Comparison of ENCODE assay signal across 15 mouse cellular contexts in the genomic region with DNA sequence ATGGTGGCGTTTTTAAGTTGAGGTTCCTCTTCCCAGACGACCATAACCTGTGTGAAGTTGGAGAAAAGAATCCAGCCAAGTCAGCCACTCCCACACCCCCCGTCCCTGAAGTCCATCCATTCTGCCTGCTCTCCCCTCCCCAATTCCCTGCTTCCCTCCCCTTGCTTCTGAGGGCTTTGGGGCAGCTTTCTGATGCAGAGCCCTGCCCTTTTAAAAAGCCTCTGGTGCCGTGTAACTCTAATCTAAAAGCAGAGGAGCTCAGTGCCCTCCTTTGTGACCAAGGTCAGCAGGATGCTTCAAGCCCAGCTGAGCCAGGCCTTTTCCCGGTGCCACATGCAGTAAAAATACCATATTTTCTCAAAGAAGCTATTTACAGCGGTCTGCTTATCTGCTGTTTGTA. TPM values are rescaled to one million over a fixed set of nuclear protein-coding genes. Genes with fewer than 3 reads are reported as not detected.
DNase-seq lines count a peak whose midpoint lies in the region; ATAC-seq and TF ChIP-seq lines count a peak whose summit lies in the region.
"Had no signal": no experiment of that assay in that cellular context is flagged by ENCODE, and none has a peak within 500 bp of the region (broad histone marks: within the 10 kb centered on the region; RNA-seq: fewer than 3 reads in every experiment).

No protein-coding gene starts in this region.

- no peak overlapping the region for H3K9ac ChIP-seq in forebrain, postnatal 0 days
- no peak overlapping the region for H3K9ac ChIP-seq in heart, embryonic 15.5 days
- no peak overlapping the region for H3K9ac ChIP-seq in midbrain, embryonic 15.5 days
- H3K9ac ChIP-seq: embryonic facial prominence, embryonic 12.5 days had no signal

- 20% methylated on average over 6 of the region's 6 CpGs for WGBS in forebrain, embryonic 10.5 days
- WGBS in forebrain, postnatal 0 days = 18% methylated on average over 6 of the region's 6 CpGs
- 24% methylated on average over 6 of the region's 6 CpGs for WGBS in heart, embryonic 15.5 days
- 39% methylated on average over 6 of the region's 6 CpGs for WGBS in embryonic facial prominence, embryonic 10.5 days
- whole genome bisulfite sequencing in midbrain, embryonic 15.5 days = 14% methylated on average over 6 of the region's 6 CpGs

- no peak overlapping the region for H3K4me3 ChIP-seq in forebrain, embryonic 10.5 days
- no peak overlapping the region for H3K4me3 ChIP-seq in forebrain, postnatal 0 days (ENCODE audit: low read depth, low read length)
- no peak overlapping the region for H3K4me3 ChIP-seq in heart, embryonic 15.5 days
- H3K4me3 ChIP-seq in embryonic facial prominence, embryonic 10.5 days = no peak overlapping the region
- no peak overlapping the region for H3K4me3 ChIP-seq in midbrain, embryonic 15.5 days
- H3K4me3 ChIP-seq: embryonic facial prominence, embryonic 12.5 days; layer of hippocampus, adult 2 months had no signal

- peaks cover 58% of the 10 kb centered on the region for H3K36me3 ChIP-seq in forebrain, embryonic 10.5 days (replicated peaks)
- H3K36me3 ChIP-seq in forebrain, postnatal 0 days (ENCODE audit: insufficient read depth) = peaks cover 12% of the 10 kb centered on the region; the same call in 1 of the 2 replicates
- H3K36me3 ChIP-seq in heart, embryonic 15.5 days = peaks cover 14% of the 10 kb centered on the region; the same call in 1 of the 2 replicates
- peaks cover 67% of the 10 kb centered on the region for H3K36me3 ChIP-seq in embryonic facial prominence, embryonic 10.5 days (replicated peaks)
- no peaks in the 10 kb centered on the region; the same call in 1 of the 2 replicates for H3K36me3 ChIP-seq in midbrain, embryonic 15.5 days (replicated peaks)

- no peaks in the 10 kb centered on the region for H3K9me3 ChIP-seq in forebrain, embryonic 10.5 days
- H3K9me3 ChIP-seq in forebrain, postnatal 0 days (ENCODE audit: low read length) = no peaks in the 10 kb centered on the region
- H3K9me3 ChIP-seq in heart, embryonic 15.5 days (replicated peaks) = no peaks in the 10 kb centered on the region
- H3K9me3 ChIP-seq in embryonic facial prominence, embryonic 10.5 days = no peaks in the 10 kb centered on the region
- no peaks in the 10 kb centered on the region for H3K9me3 ChIP-seq in midbrain, embryonic 15.5 days
- H3K9me3 ChIP-seq: embryonic facial prominence, embryonic 12.5 days had no signal

- peaks cover 41% of the 10 kb centered on the region for H3K4me1 ChIP-seq in forebrain, embryonic 10.5 days
- 0 out of 2 replicates have a peak, but pooled peaks cover 2% of the 10 kb centered on the region for H3K4me1 ChIP-seq in forebrain, postnatal 0 days (ENCODE audit: insufficient read depth)
- peaks cover 50% of the 10 kb centered on the region for H3K4me1 ChIP-seq in heart, embryonic 15.5 days (replicated peaks)
- peaks cover 13% of the 10 kb centered on the region for H3K4me1 ChIP-seq in embryonic facial prominence, embryonic 10.5 days
- peaks cover 19% of the 10 kb centered on the region for H3K4me1 ChIP-seq in midbrain, embryonic 15.5 days
- H3K4me1 ChIP-seq: embryonic facial prominence, embryonic 12.5 days had no signal

- no peaks in the 10 kb centered on the region for H3K27me3 ChIP-seq in forebrain, embryonic 10.5 days (ENCODE audit: poor library complexity, severe bottlenecking)
- H3K27me3 ChIP-seq in forebrain, postnatal 0 days (ENCODE audit: insufficient read depth, low read length) = no peaks in the 10 kb centered on the region
- no peaks in the 10 kb centered on the region for H3K27me3 ChIP-seq in heart, embryonic 15.5 days
- H3K27me3 ChIP-seq in embryonic facial prominence, embryonic 10.5 days (replicated peaks; ENCODE audit: low read depth, poor library complexity, severe bottlenecking) = no peaks in the 10 kb centered on the region
- H3K27me3 ChIP-seq in midbrain, embryonic 15.5 days (replicated peaks) = no peaks in the 10 kb centered on the region
- H3K27me3 ChIP-seq: embryonic facial prominence, embryonic 12.5 days; Patski had no signal

- peak overlapping the region; percentile 62 for H3K27ac ChIP-seq in forebrain, embryonic 10.5 days
- no peak overlapping the region for H3K27ac ChIP-seq in forebrain, postnatal 0 days (ENCODE audit: low read depth, low read length)
- H3K27ac ChIP-seq in heart, embryonic 15.5 days = peak overlapping the region; percentile 82
- peak overlapping the region; percentile 31 for H3K27ac ChIP-seq in embryonic facial prominence, embryonic 10.5 days (replicated peaks)
- peak overlapping the region; percentile 46 for H3K27ac ChIP-seq in midbrain, embryonic 15.5 days
- H3K27ac ChIP-seq: embryonic facial prominence, embryonic 12.5 days; layer of hippocampus, adult 2 months had no signal

- no peak for TF ChIP-seq CTCF in forebrain, postnatal 0 days (IDR thresholded peaks at IDR 0.05; ENCODE audit: low read depth)

- no peak for ATAC-seq in forebrain, postnatal 0 days
- no peak for ATAC-seq in heart, embryonic 15.5 days (replicated peaks; ENCODE audit: insufficient number of reproducible peaks, insufficient read depth, low FRiP score, low read depth)
- no peak; the same call in 1 of the 2 replicates for ATAC-seq in midbrain, embryonic 15.5 days (replicated peaks)
- ATAC-seq: Patski had no signal

- DNase-seq in forebrain, embryonic 10.5 days (ENCODE audit: extremely low spot score, low spot score) = no peak
- no peak for DNase-seq in forebrain, postnatal 0 days
- no peak for DNase-seq in heart, adult 8-10 months (ENCODE audit: low spot score)
- no peak for DNase-seq in embryonic facial prominence, embryonic 10.5 days (ENCODE audit: low spot score)
- DNase-seq in right cerebral cortex, adult 18-20 months = no peak
- no peak for DNase-seq in adrenal gland, adult 8-10 months
- DNase-seq: cerebellum, adult 8-10 months; liver; lung, adult 2 months had no signal

- H3K4me2 ChIP-seq in forebrain, postnatal 0 days (ENCODE audit: low read depth) = no peak overlapping the region
- H3K4me2 ChIP-seq in heart, embryonic 15.5 days = no peak overlapping the region
- H3K4me2 ChIP-seq in midbrain, embryonic 15.5 days = no peak overlapping the region
- H3K4me2 ChIP-seq: embryonic facial prominence, embryonic 12.5 days had no signal

RNA-seq across cellular contexts. Expression of gene Popdc3, which starts 31.1 kb away (rescaled TPM):
- polyA plus RNA-seq in forebrain, embryonic 10.5 days (2016; fragmentation: Nextera tagmentation; extraction: Ambion mirVana) = 0.07 and 0.14 TPM in 2 replicates
- 2.3 and 2.6 TPM in 2 replicates for total RNA-seq in forebrain, postnatal 0 days (2014; rRNA removed)
- polyA plus RNA-seq in forebrain, postnatal 0 days (2015; fragmentation: Nextera tagmentation; extraction: Ambion mirVana) = 1.6 and 2.9 TPM in 2 replicates
- 39.3 and 47.7 TPM in 2 replicates for polyA plus RNA-seq in heart, embryonic 15.5 days (2015; fragmentation: Nextera tagmentation; extraction: Ambion mirVana)
- 10 to 100 TPM; 25.5 to 40.5 (median 31.9) TPM for total RNA-seq in heart, adult 8-10 months (2022)
- polyA plus RNA-seq in embryonic facial prominence, embryonic 10.5 days (2016; fragmentation: Nextera tagmentation; extraction: Ambion mirVana) = 0.36 and 0.63 TPM in 2 replicates
- 0.96 and 1.2 TPM in 2 replicates for polyA plus RNA-seq in midbrain, embryonic 15.5 days (2015; fragmentation: Nextera tagmentation; extraction: Ambion mirVana)
- under 1 TPM in 3 of 4 experiments, not detected in 1; 0.37 to 0.78 (median 0.46) TPM for total RNA-seq in adrenal gland, adult 8-10 months (2022)
- total RNA-seq: megakaryocyte progenitor cell, adult 5-6 weeks had no signal

Comparison
In these comparisons a context has a peak if more than half of its experiments do, and no peak if none do; other contexts are left out.
1. RNA of gene Popdc3, which starts 31.1 kb away (polyA plus RNA-seq): 39.3 to 47.7 TPM in heart, embryonic 15.5 days; 1.6 to 2.9 TPM in forebrain, postnatal 0 days, 0.96 to 1.2 TPM in midbrain, embryonic 15.5 days, 0.36 to 0.63 TPM in embryonic facial prominence, embryonic 10.5 days and 0.07 to 0.14 TPM in forebrain, embryonic 10.5 days; every median in the first group is over 10 times any median in the second.